Mouse (Mus musculus): ENCODE measurements at regions not wholly inside any gene's neighbourhood (a gene's known extent, or its start where the extent isn't known, plus 50 kb on each side); places are given as distances from the start of the nearest gene placed in this dataset.

- no peak for TF ChIP-seq POLR2A (IDR thresholded peaks at IDR 0.05; ENCODE audit: low read depth, low read length)
- TF ChIP-seq CTCF (IDR thresholded peaks at IDR 0.05; ENCODE audit: extremely low read depth, insufficient read length, insufficient replicate concordance, low read depth, low read length): no peak
Observed at GRCm38 (mm10) chr4:62756721-62757206, 197.1 kb downstream of the Rgs3 start.

All from small intestine, adult 2 months (tissue).